Mouse (Mus musculus) liver, embryonic 14.5 days (tissue): Measurements from ENCODE around the gene Evi5.

Source experiments
- CTCF ChIP-seq: IDR thresholded peaks from 2 replicates; pipeline ENCODE4 v1.5.1; 2016; ENCODE audit warnings: antibody characterized with exemption, low read depth, control low read depth
- EP300 ChIP-seq: IDR thresholded peaks from 2 replicates; pipeline ENCODE4 v1.6.1; 2016; ENCODE audit warnings: antibody characterized with exemption, low read depth

DNA sequence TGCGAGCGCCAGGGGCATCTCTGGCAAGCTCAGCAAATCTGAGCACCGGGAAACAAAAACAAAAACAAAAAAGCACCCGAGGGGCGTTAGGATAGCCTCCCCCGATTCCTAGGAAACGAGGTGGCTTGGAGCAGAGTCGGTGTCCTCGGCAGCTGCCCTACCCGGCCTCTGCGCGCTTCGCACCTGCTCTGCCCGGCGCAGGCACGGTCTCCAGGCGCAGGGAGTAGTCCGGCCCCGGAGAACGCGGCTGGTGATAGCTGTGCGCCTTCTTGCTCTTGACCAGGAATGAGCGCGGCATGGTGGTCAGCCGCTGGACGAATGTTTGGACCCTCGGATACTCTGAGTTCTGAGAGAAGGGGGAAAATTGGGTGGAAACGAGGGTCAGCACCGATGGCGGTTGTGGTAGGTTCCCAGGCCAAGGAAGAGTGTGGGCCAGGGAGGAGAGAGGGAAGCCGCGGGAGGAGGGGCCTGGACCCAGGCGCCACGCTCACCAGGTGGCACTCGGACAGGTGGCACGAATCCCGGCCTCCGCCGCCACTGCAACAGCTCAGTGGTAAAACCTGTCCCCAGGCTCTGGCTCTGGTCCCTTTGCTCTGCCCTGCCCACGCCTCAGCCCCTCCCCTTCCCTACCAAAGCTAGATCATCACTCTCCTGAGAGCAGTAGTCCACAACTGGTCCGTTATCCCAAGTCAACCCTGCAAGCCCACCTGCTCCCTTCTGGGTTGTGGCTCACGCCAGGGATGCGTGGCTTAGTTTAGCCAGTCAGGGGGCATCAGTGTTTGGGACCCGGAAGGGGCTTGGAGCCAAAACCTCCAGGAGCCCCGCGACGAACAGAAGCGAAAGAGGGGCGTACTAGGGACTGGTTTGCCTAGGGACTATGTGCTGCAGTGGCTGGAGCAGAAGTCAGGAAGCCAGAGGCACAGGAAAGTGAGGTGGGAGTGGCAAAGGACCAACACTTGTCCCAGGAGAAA is 151.1 kb downstream of the Evi5 start:
- TF ChIP-seq EP300 (no peak), CTCF (no peak)
